Mouse (Mus musculus): ENCODE data around the gene Armc5. TPM values are rescaled to one million over a fixed set of nuclear protein-coding genes. Genes with fewer than 3 reads are reported as not detected.
A peak's percentile ranks its signal among the peaks of the same experiment; 100 is the strongest.

The Armc5 gene
- 15.0 and 15.2 TPM in 2 replicates for polyA plus RNA-seq (2015; fragmentation: Nextera tagmentation; extraction: Ambion mirVana)

GRCm38 (mm10) chr7:128236856-128237592 is at the start of gene Armc5:
Gene Armc5 (plus strand): TSS chr7:128237342.
- Histone ChIP-seq H3K4me1 (replicated peaks) (peaks cover 32% of the 10 kb centered on the region), H3K9me3 (no peaks in the 10 kb centered on the region), H3K9ac (peak within 1 kb of the TSS; percentile 80), H3K4me2 (peak within 1 kb of the TSS; percentile 93), H3K4me3 (peak within 1 kb of the TSS; percentile 70), H3K36me3 (peaks cover 22% of the 10 kb centered on the region), H3K27ac (peak within 1 kb of the TSS; percentile 98), H3K27me3 (no peaks in the 10 kb centered on the region)
- 26% methylated on average over 37 of the region's 37 CpGs for WGBS
- ATAC-seq (ENCODE audit: low FRiP score): 0 out of 2 replicates have a peak, but pooled peaks have one; percentile 4

GRCm38 (mm10) chr7:128201607-128202006 is 35.5 kb upstream of the Armc5 start:
- Histone ChIP-seq H3K36me3 (no peaks in the 10 kb centered on the region), H3K4me2 (no peak overlapping the region), H3K27me3 (no peaks in the 10 kb centered on the region), H3K9me3 (no peaks in the 10 kb centered on the region), H3K4me3 (no peak overlapping the region), H3K4me1 (replicated peaks) (no peaks in the 10 kb centered on the region), H3K9ac (no peak overlapping the region), H3K27ac (no peak overlapping the region)
- no peak for ATAC-seq (ENCODE audit: low FRiP score)
- WGBS: 92% methylated on average over 9 of the region's 9 CpGs

GRCm38 (mm10) chr7:128203071-128203470 is 34.1 kb upstream of the Armc5 start:
- Histone ChIP-seq H3K4me2 (no peak overlapping the region), H3K9ac (no peak overlapping the region), H3K36me3 (no peaks in the 10 kb centered on the region), H3K4me1 (replicated peaks) (no peaks in the 10 kb centered on the region), H3K4me3 (no peak overlapping the region), H3K27ac (no peak overlapping the region), H3K27me3 (no peaks in the 10 kb centered on the region), H3K9me3 (no peaks in the 10 kb centered on the region)
- no peak for ATAC-seq (ENCODE audit: low FRiP score)
- 69% methylated on average over 9 of the region's 9 CpGs for WGBS

- ATAC-seq (ENCODE audit: low FRiP score): no peak
- H3K4me2 ChIP-seq: no peak overlapping the region
- H3K27ac ChIP-seq: no peak overlapping the region
- no peaks in the 10 kb centered on the region for H3K27me3 ChIP-seq
- no peak overlapping the region for H3K4me3 ChIP-seq
- no peaks in the 10 kb centered on the region for H3K36me3 ChIP-seq
- H3K9ac ChIP-seq: no peak overlapping the region
- no peaks in the 10 kb centered on the region for H3K4me1 ChIP-seq (replicated peaks)
- H3K9me3 ChIP-seq: no peaks in the 10 kb centered on the region
- WGBS: 90% methylated on average over 8 of the region's 8 CpGs
Observed at GRCm38 (mm10) chr7:128204179-128204578, 33.0 kb upstream of the Armc5 start.

GRCm38 (mm10) chr7:128205695-128206094 is 31.4 kb upstream of the Armc5 start:
- Histone ChIP-seq H3K27ac (no peak overlapping the region), H3K9me3 (no peaks in the 10 kb centered on the region), H3K9ac (no peak overlapping the region), H3K36me3 (no peaks in the 10 kb centered on the region), H3K27me3 (no peaks in the 10 kb centered on the region), H3K4me3 (no peak overlapping the region), H3K4me2 (no peak overlapping the region), H3K4me1 (replicated peaks) (no peaks in the 10 kb centered on the region)
- ATAC-seq (ENCODE audit: low FRiP score): no peak
- 86% methylated on average over 18 of the region's 18 CpGs for WGBS

- no peaks in the 10 kb centered on the region for H3K36me3 ChIP-seq
- H3K9ac ChIP-seq: no peak within 1 kb of the TSS
- no peaks in the 10 kb centered on the region for H3K4me1 ChIP-seq (replicated peaks)
- no peak for ATAC-seq (ENCODE audit: low FRiP score)
- WGBS: 83% methylated on average over 6 of the region's 6 CpGs
- H3K27me3 ChIP-seq: no peaks in the 10 kb centered on the region
- H3K4me2 ChIP-seq: no peak within 1 kb of the TSS
- H3K4me3 ChIP-seq: no peak within 1 kb of the TSS
- H3K27ac ChIP-seq: no peak within 1 kb of the TSS
- no peaks in the 10 kb centered on the region for H3K9me3 ChIP-seq
Observed at GRCm38 (mm10) chr7:128206152-128206551, 31.0 kb upstream of the Armc5 start, which contains the start of gene Cox6a2. Gene Cox6a2 (minus strand): TSS chr7:128206387.

- H3K9ac ChIP-seq: no peak overlapping the region
- no peak for ATAC-seq (ENCODE audit: low FRiP score)
- no peaks in the 10 kb centered on the region for H3K9me3 ChIP-seq
- WGBS: 12% methylated on average over 4 of the region's 4 CpGs
- no peak overlapping the region for H3K4me3 ChIP-seq
- H3K4me1 ChIP-seq (replicated peaks): no peaks in the 10 kb centered on the region
- H3K4me2 ChIP-seq: no peak overlapping the region
- no peaks in the 10 kb centered on the region for H3K36me3 ChIP-seq
- no peak overlapping the region for H3K27ac ChIP-seq
- H3K27me3 ChIP-seq: no peaks in the 10 kb centered on the region
Observed at GRCm38 (mm10) chr7:128208187-128208586, 29.0 kb upstream of the Armc5 start.

- no peak overlapping the region for H3K9ac ChIP-seq
- no peak overlapping the region for H3K4me3 ChIP-seq
- H3K4me1 ChIP-seq (replicated peaks): no peaks in the 10 kb centered on the region
- H3K9me3 ChIP-seq: no peaks in the 10 kb centered on the region
- no peaks in the 10 kb centered on the region for H3K27me3 ChIP-seq
- H3K27ac ChIP-seq: no peak overlapping the region
- WGBS: 62% methylated on average over 3 of the region's 3 CpGs
- H3K4me2 ChIP-seq: no peak overlapping the region
- H3K36me3 ChIP-seq: no peaks in the 10 kb centered on the region
- ATAC-seq (ENCODE audit: low FRiP score): no peak
Observed at GRCm38 (mm10) chr7:128209826-128210225, 27.3 kb upstream of the Armc5 start.

GRCm38 (mm10) chr7:128219952-128220351 is 17.2 kb upstream of the Armc5 start:
- Histone ChIP-seq H3K4me2 (no peak overlapping the region), H3K9me3 (no peaks in the 10 kb centered on the region), H3K4me3 (no peak overlapping the region), H3K9ac (no peak overlapping the region), H3K4me1 (replicated peaks) (no peaks in the 10 kb centered on the region), H3K36me3 (no peaks in the 10 kb centered on the region), H3K27me3 (no peaks in the 10 kb centered on the region), H3K27ac (no peak overlapping the region)
- no peak for ATAC-seq (ENCODE audit: low FRiP score)
- WGBS: 86% methylated on average over 4 of the region's 4 CpGs

- H3K9ac ChIP-seq: no peak overlapping the region
- no peak overlapping the region for H3K27ac ChIP-seq
- no peaks in the 10 kb centered on the region for H3K27me3 ChIP-seq
- H3K9me3 ChIP-seq: no peaks in the 10 kb centered on the region
- no peaks in the 10 kb centered on the region for H3K4me1 ChIP-seq (replicated peaks)
- ATAC-seq (ENCODE audit: low FRiP score): no peak
- H3K4me2 ChIP-seq: no peak overlapping the region
- 89% methylated on average over 3 of the region's 3 CpGs for WGBS
- no peak overlapping the region for H3K4me3 ChIP-seq
- no peaks in the 10 kb centered on the region for H3K36me3 ChIP-seq
Observed at GRCm38 (mm10) chr7:128220936-128221335, 16.2 kb upstream of the Armc5 start.

GRCm38 (mm10) chr7:128231741-128232140 is 5.4 kb upstream of the Armc5 start:
- Histone ChIP-seq H3K36me3 (no peaks in the 10 kb centered on the region), H3K4me1 (replicated peaks) (peaks cover 6% of the 10 kb centered on the region), H3K9me3 (no peaks in the 10 kb centered on the region), H3K27ac (no peak overlapping the region), H3K27me3 (no peaks in the 10 kb centered on the region), H3K9ac (no peak overlapping the region), H3K4me3 (no peak overlapping the region), H3K4me2 (no peak overlapping the region)
- WGBS: 46% methylated on average over 8 of the region's 8 CpGs
- ATAC-seq (ENCODE audit: low FRiP score): no peak

- H3K36me3 ChIP-seq: 0 out of 2 replicates have a peak, but pooled peaks cover under 1% of the 10 kb centered on the region
- WGBS: 86% methylated on average over 2 of the region's 2 CpGs
- ATAC-seq (ENCODE audit: low FRiP score): no peak
- H3K27ac ChIP-seq: no peak overlapping the region
- no peak overlapping the region for H3K4me3 ChIP-seq
- no peaks in the 10 kb centered on the region for H3K9me3 ChIP-seq
- no peak overlapping the region for H3K9ac ChIP-seq
- H3K4me2 ChIP-seq: no peak overlapping the region
- no peaks in the 10 kb centered on the region for H3K27me3 ChIP-seq
- peaks cover 23% of the 10 kb centered on the region for H3K4me1 ChIP-seq (replicated peaks)
Observed at GRCm38 (mm10) chr7:128234796-128235195, 2.3 kb upstream of the Armc5 start.

- no peak for ATAC-seq (ENCODE audit: low FRiP score)
- Histone ChIP-seq H3K9ac (no peak overlapping the region), H3K36me3 (peaks cover 8% of the 10 kb centered on the region), H3K27ac (no peak overlapping the region), H3K27me3 (no peaks in the 10 kb centered on the region), H3K4me3 (no peak overlapping the region), H3K9me3 (no peaks in the 10 kb centered on the region), H3K4me2 (no peak overlapping the region), H3K4me1 (replicated peaks) (peaks cover 28% of the 10 kb centered on the region)
- WGBS: 90% methylated on average over 1 of the region's 1 CpGs
Observed at GRCm38 (mm10) chr7:128235481-128235880, 1.7 kb upstream of the Armc5 start.

Measured in hindbrain, embryonic 13.5 days (tissue).